Mouse (Mus musculus): ENCODE measurements around the gene Sh3bgr. TPM values are rescaled to one million over a fixed set of nuclear protein-coding genes. Genes with fewer than 3 reads are reported as not detected.

The Sh3bgr gene
- total RNA-seq (2023; ENCODE audit: inconsistent age), result not detected in 4 replicates

DNA sequence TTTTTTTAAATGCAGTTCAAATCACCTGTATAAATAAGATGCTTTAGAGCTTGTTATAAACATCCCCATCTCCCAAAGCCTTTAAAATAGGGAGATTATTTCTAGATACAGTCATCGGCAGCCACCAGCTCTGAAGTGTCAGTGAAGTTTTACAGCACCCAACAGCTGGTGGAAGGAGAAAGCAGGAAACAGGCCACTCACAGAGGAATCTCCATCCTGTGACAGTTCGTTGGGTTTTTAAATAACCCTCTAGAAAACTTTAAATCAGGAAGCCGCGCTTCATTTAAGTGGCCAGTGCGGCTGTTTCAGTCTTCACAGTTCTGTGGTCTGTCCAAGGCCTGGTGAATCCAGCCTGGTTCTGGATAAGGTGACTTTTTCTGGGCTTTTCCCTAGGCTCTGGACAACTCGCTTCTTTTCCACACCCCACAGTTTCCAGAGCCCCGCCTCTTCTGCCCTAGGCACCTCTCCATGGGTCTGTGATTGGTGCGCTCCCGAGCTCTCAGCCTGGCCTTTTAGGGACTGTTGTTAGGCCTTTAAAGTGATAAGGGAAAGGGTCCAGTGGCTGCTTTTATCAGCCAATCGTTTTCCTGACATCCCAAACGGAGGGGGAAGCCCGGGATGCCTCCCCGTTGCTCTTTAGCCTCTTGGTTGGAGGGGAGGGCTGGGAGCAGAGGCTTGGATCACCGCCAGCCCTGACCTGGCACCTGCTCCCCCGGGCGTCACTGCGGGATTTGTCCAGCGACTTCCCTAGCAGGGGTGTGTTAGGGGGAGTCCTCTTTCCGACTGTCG lies at the start of gene Sh3bgr:
Gene Sh3bgr (plus strand): TSS at position 538 of the 789 bp plus-strand sequence.

GRCm38 (mm10) chr16:96191531-96192506 lies 8.4 kb upstream of the Sh3bgr start, which contains the start of gene Lca5l:
Gene Lca5l (minus strand): TSS chr16:96192271.

DNA sequence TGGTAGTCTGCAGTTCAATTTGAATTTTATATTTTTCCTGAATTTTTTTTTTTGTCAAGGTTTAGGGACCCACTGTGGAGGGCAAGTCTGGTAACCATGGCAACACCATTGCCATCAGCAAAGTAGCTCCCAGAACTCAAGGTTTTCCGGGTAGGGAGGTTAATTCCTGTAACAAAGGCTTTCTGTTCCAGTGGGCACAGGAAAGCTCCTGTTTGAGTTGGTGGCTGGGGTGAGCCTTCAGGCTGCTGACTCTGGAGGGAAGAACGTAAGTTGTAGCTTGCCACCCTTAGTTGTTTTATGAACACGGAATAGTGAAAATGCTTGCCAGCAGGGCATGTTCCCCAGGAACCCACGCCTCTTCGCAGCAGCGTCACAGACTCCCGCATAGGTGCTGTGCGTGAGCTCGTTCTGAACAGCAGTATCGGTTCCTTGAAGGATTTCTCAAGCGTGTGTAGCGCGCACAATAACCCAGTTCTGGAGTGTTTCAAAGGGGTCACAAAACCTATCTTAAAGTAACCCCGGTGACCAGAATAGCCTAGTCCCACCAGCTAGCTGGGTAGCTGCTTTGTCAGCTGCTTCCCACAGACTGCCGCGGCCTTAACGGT lies 35.2 kb downstream of the Sh3bgr start, which contains the start of gene B3galt5:
Gene B3galt5 (plus strand): TSS at position 436 of the 605 bp plus-strand sequence.

Other genes starting within 250 kb of the Sh3bgr start
- gene Psmg1, start 209.5 kb upstream of the Sh3bgr start, total RNA-seq (2023; ENCODE audit: inconsistent age), result 13.5 to 23.7 TPM (median 15.7 TPM) in 4 replicates
- 399 to 459 TPM (median 422 TPM) in 4 replicates for gene Brwd1, start 117.9 kb upstream of the Sh3bgr start, total RNA-seq (2023; ENCODE audit: inconsistent age)
- 215 to 255 TPM (median 231 TPM) in 4 replicates for gene Hmgn1, start 72.7 kb upstream of the Sh3bgr start, total RNA-seq (2023; ENCODE audit: inconsistent age)
- gene Wrb, start 55.0 kb upstream of the Sh3bgr start, total RNA-seq (2023; ENCODE audit: inconsistent age), result 7.7 to 11.7 TPM (median 9.9 TPM) in 4 replicates
- gene Lca5l, start 8.2 kb upstream of the Sh3bgr start, total RNA-seq (2023; ENCODE audit: inconsistent age), result not detected in 4 replicates
- gene B3galt5, start 35.4 kb downstream of the Sh3bgr start, total RNA-seq (2023; ENCODE audit: inconsistent age), result not detected in 4 replicates
- gene Itgb2l, start 243.2 kb downstream of the Sh3bgr start, total RNA-seq (2023; ENCODE audit: inconsistent age), result not detected in 4 replicates

All from B cell, adult (primary cell).